Mouse (Mus musculus) A20 (cell line): ENCODE measurements at regions not wholly inside any gene's neighbourhood (a gene's known extent, or its start where the extent isn't known, plus 50 kb on each side); places are given as distances from the start of the nearest gene placed in this dataset.

Source experiments
- DNase-seq: peaks from one replicate; pipeline ENCODE4 v3.0.0-alpha.2; 2011; ENCODE audit warnings: low read depth, low spot score

GRCm38 (mm10) chr1:57269679-57270354 is 107.6 kb upstream of the 1700066M21Rik start:
- peak; percentile 13 for DNase-seq

DNA sequence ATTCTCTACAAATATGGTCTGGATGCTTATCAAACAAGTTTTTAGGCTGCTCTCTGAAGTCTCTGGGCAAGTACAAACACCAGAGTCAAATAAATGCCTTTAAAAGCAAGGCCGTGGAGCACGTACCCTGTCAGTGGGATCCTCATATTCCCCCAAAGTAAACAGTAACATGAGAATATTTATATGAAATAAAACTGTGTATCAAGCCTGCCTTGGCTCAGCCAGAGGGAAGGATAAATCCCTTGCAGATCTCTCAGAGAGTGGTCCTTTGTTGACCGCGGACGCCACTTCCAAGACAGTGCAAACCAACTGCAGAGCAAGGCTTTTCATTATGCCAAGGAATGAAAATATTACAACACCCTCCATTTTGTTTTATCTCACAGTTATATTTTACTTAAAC is 104.8 kb upstream of the 1700066M21Rik start:
- no peak for DNase-seq

- DNase-seq: no peak
These were observed 95.9 kb upstream of the 1700066M21Rik start for GRCm38 (mm10) chr1:57281549-57281948.

GRCm38 (mm10) chr1:57296186-57296585 is 81.2 kb upstream of the 1700066M21Rik start:
- DNase-seq: no peak

- no peak for DNase-seq
These were observed 78.9 kb upstream of the 1700066M21Rik start for GRCm38 (mm10) chr1:57298557-57298956.

GRCm38 (mm10) chr1:57301260-57301979 is 76.0 kb upstream of the 1700066M21Rik start:
- DNase-seq: no peak

DNA sequence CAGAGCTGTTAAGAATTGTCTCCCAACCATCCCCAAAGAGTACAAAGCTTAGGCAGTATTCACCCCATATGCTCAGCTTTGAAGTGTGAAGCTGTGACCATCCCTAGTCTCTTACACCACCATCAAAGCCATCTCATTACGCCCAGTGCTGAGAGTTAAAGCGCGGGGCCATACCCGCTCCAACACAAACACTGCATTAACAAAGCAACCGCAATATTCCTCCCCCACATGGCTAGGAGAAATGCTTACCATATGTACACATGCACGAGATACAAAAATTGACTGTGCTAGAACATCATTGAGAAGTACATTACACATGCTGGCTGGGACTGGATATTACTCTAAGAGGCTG is 75.5 kb upstream of the 1700066M21Rik start:
- DNase-seq: no peak

DNA sequence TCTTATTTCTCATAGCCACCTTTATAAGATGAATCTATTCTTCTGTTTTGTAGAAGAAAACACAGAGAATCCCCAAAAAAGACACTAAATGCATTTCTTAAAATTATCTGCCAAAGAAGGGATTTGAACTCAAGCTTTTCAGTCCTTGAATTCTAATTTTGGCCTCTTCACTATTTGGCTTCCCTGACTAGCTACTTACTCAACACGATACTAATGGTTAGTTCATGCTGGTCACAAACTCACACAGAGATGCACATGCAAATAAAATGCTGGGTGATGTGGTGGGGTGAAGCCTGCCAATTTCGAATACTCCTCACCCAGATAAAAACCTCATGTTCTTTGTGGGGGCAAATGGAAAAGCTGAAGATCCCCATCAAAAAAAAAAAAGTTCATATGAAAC is 72.7 kb upstream of the 1700066M21Rik start:
- no peak for DNase-seq

GRCm38 (mm10) chr1:57322535-57322934 is 54.9 kb upstream of the 1700066M21Rik start:
- no peak for DNase-seq

- no peak for DNase-seq
These were observed 54.3 kb upstream of the 1700066M21Rik start for GRCm38 (mm10) chr1:57323118-57323517.

GRCm38 (mm10) chr1:57325585-57326165 is 51.7 kb upstream of the 1700066M21Rik start:
- peak; percentile 78 for DNase-seq
